Mouse (Mus musculus) thymus, adult 2 months (tissue): Measurements from ENCODE around the gene Pigz.

ENCODE experiments used
- CTCF ChIP-seq: fragments of 200-500 bp; IDR thresholded peaks from 2 replicates; pipeline ENCODE4 v1.5.1; 2012; ENCODE audit warnings: mild to moderate bottlenecking, control low read depth, low read length, moderate library complexity, borderline replicate concordance; ENCODE audit not compliant: control insufficient read depth, poor library complexity, insufficient read depth; ENCODE audit errors: extremely low read depth
- POLR2A ChIP-seq: fragments of 200-500 bp; IDR thresholded peaks from 2 replicates; pipeline ENCODE4 v1.6.1; 2012; ENCODE audit warnings: mild to moderate bottlenecking, low read length, control low read depth, moderate library complexity; ENCODE audit not compliant: control insufficient read depth, poor library complexity, insufficient read depth; ENCODE audit errors: extremely low read depth

- TF ChIP-seq POLR2A (no peak), CTCF (no peak)
These were observed 36.5 kb upstream of the Pigz start for GRCm38 (mm10) chr16:31896971-31897774.
